ENCODE assay signal across 7 mouse cellular contexts in the genomic region with DNA sequence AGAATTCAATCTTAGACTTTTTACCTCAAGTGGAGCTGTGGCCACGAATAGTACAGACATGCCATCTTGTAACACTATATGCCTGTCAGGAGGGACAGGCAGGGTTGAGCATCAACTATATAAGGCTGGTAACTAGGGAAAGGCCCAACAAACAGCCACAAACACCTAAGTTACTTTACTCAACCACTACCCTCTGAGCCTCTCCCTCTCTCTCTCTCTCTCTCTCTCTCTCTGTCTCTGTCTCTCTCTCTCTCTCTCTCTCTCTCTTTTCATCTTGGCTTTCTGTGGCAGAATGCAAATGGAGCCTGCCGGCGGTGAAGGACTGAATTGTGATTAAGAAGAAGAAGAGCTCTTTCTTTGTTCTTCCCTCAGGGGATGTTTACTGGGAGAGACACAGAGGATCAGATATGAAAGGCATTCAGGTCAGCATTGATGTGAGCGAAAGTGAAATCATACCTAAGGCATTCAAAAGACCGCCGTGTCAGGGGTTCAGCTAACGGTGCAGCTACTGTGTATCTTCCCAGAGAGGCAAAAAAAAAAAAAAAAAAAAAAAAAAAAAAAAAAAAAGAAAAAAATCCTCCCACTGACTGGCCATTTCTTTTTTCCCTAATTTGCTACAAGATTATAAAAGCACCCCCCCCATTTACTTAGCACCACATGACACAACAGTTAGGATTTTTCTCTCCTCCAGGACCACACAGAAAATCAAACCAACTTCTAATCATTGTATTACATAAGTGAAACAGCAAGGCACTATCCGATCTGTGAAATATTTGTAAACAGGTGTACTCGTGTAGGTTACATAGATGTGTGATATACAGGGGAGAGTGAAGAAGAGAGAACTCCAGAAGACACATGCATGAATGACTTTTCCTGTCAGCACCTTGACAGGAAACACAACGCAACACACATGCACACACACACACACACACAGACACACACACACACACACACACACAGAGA. TPM values are rescaled to one million over a fixed set of nuclear protein-coding genes. Genes with fewer than 3 reads are reported as not detected.
DNase-seq lines count a peak whose midpoint lies in the region; ATAC-seq lines count a peak whose summit lies in the region.

No protein-coding gene starts in this region.

- peak overlapping the region; percentile 28 for H3K4me3 ChIP-seq in megakaryocyte, embryonic 14.5 days (replicated peaks)
- H3K4me3 ChIP-seq in forebrain, embryonic 13.5 days = peak overlapping the region; percentile 17
- H3K4me3 ChIP-seq in liver, embryonic 15.5 days (replicated peaks) = no peak overlapping the region

- peak overlapping the region; percentile 75 for H3K4me2 ChIP-seq in forebrain, embryonic 13.5 days
- H3K4me2 ChIP-seq in liver, embryonic 15.5 days = no peak overlapping the region; the same call in none of the 2 replicates

- WGBS in forebrain, embryonic 13.5 days = 17% methylated on average over 10 of the region's 10 CpGs
- 43% methylated on average over 10 of the region's 10 CpGs for WGBS in liver, embryonic 15.5 days (ENCODE audit: insufficient replicate concordance)

- no peak for ATAC-seq in megakaryocyte, adult 5-6 weeks (ENCODE audit: poor library complexity, severe bottlenecking)
- peak; percentile 11; the same call in 1 of the 2 replicates for ATAC-seq in forebrain, embryonic 13.5 days
- no peak for ATAC-seq in liver, embryonic 15.5 days (ENCODE audit: insufficient read depth)

- H3K27ac ChIP-seq in forebrain, embryonic 13.5 days = peak overlapping the region; percentile 61
- H3K27ac ChIP-seq in liver, embryonic 15.5 days (replicated peaks) = 0 out of 2 replicates have a peak overlapping the region, but pooled peaks have one; percentile 19

- no peaks in the 10 kb centered on the region for H3K9me3 ChIP-seq in megakaryocyte, embryonic 14.5 days
- no peaks in the 10 kb centered on the region for H3K9me3 ChIP-seq in forebrain, embryonic 13.5 days (replicated peaks)
- no peaks in the 10 kb centered on the region for H3K9me3 ChIP-seq in liver, embryonic 15.5 days (replicated peaks)

- no peak for DNase-seq in spleen, postnatal 4 days (ENCODE audit: low spot score in 2 of 2)
- DNase-seq in layer of hippocampus, adult 8-10 months (ENCODE audit: low spot score in 2 of 2) = no peak
- no peak for DNase-seq in kidney, postnatal 25 days

- H3K36me3 ChIP-seq in megakaryocyte, embryonic 14.5 days (replicated peaks; ENCODE audit: low read length) = peaks cover 92% of the 10 kb centered on the region
- 0 out of 2 replicates have a peak, but pooled peaks cover 4% of the 10 kb centered on the region for H3K36me3 ChIP-seq in forebrain, embryonic 13.5 days (ENCODE audit: poor library complexity, severe bottlenecking)
- 0 out of 2 replicates have a peak, but pooled peaks cover 6% of the 10 kb centered on the region for H3K36me3 ChIP-seq in liver, embryonic 15.5 days (replicated peaks)

- H3K4me1 ChIP-seq in megakaryocyte, embryonic 14.5 days = peaks cover 91% of the 10 kb centered on the region
- peaks cover 95% of the 10 kb centered on the region for H3K4me1 ChIP-seq in forebrain, embryonic 13.5 days
- H3K4me1 ChIP-seq in liver, embryonic 15.5 days (replicated peaks) = peaks cover 89% of the 10 kb centered on the region

- peak overlapping the region; percentile 63 for H3K9ac ChIP-seq in forebrain, embryonic 13.5 days
- no peak overlapping the region for H3K9ac ChIP-seq in liver, embryonic 15.5 days

- no peaks in the 10 kb centered on the region for H3K27me3 ChIP-seq in megakaryocyte, embryonic 14.5 days (replicated peaks)
- H3K27me3 ChIP-seq in forebrain, embryonic 13.5 days = no peaks in the 10 kb centered on the region
- no peaks in the 10 kb centered on the region for H3K27me3 ChIP-seq in liver, embryonic 15.5 days

RNA-seq across cellular contexts. Expression of gene Zeb2, which starts 13.9 kb away (rescaled TPM):
- 14.4 and 20.1 TPM in 2 replicates for polyA plus RNA-seq in megakaryocyte, embryonic 14.5 days (2012; ENCODE audit: insufficient read depth, low replicate concordance)
- total RNA-seq in megakaryocyte, adult 5-6 weeks (2015) = 288 and 305 TPM in 2 replicates
- 278 and 291 TPM in 2 replicates for total RNA-seq in megakaryocyte, adult 5-6 weeks (2017)
- polyA plus RNA-seq in forebrain, embryonic 13.5 days (2015; fragmentation: Nextera tagmentation; extraction: Ambion mirVana) = 74.7 and 85.4 TPM in 2 replicates
- 11.2 and 12.1 TPM in 2 replicates for polyA plus RNA-seq in liver, embryonic 15.5 days (2015; fragmentation: Nextera tagmentation; extraction: Ambion mirVana)
- 100 to 1,000 TPM; 346 to 374 (median 360) TPM for total RNA-seq in layer of hippocampus, adult 8-10 months (2022)
